Mouse (Mus musculus) kidney, adult 11 months (tissue): ENCODE data around the gene Gm49711.

Experiments used
- DNase-seq: peaks from one replicate; pipeline ENCODE4 v3.0.0; 2022

The Gm49711 gene

DNA sequence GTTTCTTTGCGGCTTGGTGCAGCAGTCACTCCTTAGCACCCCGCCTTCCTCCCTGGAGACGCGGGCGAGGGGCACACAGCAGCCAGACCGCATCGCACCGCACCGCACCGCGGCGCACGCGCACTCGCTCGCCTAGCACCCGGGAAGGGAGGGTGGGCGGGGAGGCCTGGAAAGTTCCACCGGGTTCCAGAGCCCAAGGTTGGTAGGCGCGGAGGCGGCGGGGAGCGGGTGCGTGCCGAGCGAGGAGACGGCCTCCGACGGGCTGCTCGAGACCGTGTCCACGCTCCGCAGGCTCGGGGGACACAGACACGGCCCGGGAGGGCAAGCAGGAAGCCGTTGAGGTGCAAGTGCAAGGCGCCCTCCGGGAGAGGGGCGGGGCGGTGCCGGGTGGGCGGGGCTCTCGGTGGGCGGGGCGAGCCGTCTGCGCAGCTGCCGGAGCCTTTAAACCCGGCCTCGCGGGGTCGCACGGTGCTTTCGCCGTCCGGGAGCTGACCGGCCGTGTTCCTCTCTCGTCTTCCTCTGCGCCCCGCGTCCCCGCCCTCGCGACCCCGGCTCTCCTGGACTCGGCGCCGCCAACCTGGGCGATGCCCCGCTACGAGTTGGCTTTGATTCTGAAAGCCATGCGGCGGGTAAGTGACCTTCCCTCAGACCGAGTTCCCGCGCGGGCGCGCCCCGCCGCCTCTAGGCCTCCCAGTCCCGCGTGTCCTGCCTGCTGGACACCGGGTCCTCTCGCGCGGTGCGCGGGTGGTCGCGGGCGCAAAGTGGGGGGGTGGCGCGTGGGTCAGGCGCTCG is at the start of gene Gm49711, which contains the start of the genes Mrps6 and Slc5a3:
Gene Gm49711, plus strand, starts transcription at position 465 of the 792 bp plus-strand sequence.
Gene Mrps6, plus strand, starts transcription at position 419 of the 792 bp plus-strand sequence.
Gene Slc5a3, plus strand, starts transcription at position 471 of the 792 bp plus-strand sequence.
- peak; percentile 88 for DNase-seq

DNA sequence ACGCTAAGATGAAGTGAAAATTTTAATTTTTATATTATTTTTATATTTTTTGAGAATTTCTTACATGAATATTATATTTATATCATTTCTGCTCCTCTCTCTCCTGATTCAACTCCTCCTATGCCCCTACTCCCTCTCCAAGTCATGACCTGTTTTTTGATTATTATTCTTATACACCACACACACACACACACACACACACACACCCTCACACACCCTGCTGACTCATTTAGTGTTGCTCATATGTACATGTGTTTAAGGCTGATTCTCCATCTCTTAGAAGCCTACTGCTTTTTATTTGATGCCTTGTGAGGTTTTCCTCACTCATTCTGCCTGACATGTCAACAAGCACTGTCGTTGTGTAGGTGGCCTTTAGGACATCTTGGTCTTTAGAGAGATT is 48.5 kb upstream of the Gm49711 start:
- DNase-seq: no peak

- DNase-seq: no peak
Measured at GRCm38 (mm10) chr16:92016792-92017191, 41.3 kb upstream of the Gm49711 start.

DNA sequence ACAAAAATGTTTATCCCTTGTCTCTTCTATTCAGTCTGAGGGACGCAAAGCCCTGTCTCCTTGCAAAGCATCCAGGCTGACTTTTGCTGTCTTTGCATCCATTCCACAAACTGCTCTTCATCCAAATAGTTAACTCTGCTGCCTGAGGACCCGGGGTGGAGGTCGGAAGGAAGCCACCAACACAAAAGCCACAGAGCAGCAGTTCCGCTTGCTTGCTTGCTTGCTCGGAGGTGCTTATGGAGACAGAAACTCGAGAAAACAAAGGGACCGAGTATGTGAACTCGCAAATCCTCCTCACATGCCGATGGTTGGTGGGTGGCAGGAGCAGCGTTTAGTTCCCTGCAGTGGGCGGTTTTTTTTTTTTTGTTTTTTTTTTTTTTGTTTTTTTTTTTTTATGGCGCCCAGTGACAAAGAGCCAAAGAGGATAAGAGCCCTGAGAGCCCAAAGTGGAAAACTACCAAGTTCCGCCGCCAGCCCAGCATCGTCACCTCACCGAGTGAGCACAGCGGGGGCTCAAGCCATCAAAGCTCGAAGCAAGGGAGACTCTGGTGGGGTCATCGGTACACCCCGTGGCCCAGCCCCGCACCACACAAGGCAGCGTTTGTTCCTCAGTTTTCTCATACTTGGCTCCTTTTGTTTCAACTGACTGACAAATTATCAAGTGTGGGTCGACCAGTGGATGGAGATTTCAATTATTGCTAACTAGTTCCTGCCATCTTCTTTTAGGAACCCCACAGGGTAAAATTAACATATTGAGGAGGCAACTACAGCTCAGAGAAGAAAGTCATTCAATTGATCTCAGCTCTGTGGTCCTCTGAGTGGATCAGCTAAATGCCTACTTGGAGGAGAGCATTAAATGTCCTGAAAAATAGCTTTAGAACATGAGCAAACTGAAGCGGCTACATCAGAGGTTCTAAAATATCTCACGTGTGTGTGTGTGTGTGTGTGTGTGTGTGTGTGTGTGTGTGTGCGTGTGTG is 38.7 kb upstream of the Gm49711 start:
- peak; percentile 40 for DNase-seq

DNA sequence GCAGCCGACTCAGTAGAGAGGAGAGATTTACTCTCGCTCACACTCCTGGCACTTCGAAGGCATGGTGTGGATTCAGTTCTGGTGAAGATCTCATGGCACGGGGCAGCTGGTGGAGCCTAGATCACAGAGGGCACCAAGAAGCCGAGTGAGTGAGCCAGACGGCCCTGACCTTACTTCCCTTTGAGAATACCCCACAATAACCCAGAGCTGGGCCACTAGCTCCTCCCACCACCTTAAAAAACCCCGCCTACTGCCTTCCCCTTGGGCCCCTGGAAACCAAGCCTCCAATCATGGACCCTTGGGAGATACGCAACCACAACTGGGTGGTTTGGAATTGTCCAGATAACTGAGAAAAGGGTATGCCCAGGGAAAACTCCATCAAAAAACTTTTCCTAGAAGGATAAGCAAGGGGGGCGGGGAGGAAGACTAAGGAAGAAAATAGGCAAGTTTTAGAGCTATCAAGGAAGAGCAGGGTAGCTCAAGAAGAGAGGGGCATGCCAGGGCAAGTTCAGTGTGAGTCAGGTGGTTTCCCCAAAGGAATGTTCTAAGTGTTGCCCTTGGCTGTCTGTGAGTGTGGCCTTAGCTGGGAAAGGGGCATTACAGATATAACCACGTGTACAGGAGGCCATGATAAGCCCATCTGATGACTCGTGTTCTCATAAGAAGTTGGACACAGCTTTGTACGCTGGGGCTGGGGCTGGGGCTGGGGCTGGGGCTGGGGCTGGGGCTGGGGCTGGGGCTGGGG is 36.3 kb upstream of the Gm49711 start:
- DNase-seq: no peak

- no peak for DNase-seq
Measured at GRCm38 (mm10) chr16:92022494-92023283, 35.4 kb upstream of the Gm49711 start.

DNA sequence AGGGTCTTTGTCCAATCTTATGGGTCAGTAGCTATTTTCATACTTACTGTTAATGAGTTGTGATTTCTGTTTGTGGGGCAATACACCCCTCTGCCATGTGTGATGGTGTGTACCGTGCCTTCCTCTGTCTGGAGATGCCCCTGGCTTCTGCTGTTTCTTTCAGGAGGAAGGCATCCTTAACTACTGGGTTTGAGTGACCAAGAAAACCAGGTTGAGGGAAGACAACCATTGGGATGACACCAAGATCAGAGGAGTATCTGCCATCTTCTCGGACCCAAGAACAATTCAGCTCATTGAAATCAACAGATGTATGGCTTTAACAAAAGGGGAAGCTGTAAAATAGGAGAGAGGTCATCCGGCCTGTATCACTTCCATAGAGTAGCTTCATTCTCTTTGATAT is 24.8 kb upstream of the Gm49711 start:
- DNase-seq: no peak

DNA sequence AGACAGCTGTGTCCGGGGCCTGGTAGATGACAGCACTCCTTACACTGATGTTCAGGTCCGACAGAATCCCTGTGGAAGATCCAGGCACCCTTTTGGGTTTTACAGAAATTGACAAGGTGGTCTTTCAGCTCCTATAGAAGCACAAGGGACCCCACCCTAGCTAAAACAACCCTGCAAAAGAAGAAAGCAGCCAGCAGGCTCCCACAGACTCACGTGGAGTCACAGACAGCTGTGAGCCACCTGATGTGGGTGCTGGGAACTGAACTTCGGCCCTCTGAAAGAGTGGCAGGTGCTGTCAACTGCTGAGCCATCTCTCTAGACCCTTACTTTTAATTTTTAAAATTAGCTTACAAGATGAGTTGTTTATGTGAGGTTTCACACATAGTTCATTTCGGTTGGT is 23.4 kb upstream of the Gm49711 start:
- DNase-seq: no peak

DNA sequence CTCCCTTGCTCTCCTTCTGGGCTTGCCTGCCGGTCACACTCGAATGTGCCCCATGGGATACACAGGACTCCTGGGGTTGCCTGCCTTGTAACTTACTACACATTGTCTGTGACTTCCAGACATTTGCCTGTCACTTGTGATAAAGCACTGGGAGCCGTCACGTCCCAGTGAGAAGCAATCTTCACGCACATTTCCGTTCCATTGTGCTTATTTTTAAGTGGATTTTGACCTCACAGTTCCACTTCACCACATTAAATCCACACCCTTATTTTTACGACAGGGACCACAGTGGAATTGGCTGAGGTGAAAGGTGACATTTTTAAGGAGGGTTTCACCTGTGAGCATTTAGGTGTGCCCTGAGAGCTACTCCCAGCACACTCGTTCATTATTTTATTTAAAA is 21.4 kb upstream of the Gm49711 start:
- no peak for DNase-seq

GRCm38 (mm10) chr16:92037891-92038607 is 20.1 kb upstream of the Gm49711 start:
- DNase-seq: peak; percentile 60

DNA sequence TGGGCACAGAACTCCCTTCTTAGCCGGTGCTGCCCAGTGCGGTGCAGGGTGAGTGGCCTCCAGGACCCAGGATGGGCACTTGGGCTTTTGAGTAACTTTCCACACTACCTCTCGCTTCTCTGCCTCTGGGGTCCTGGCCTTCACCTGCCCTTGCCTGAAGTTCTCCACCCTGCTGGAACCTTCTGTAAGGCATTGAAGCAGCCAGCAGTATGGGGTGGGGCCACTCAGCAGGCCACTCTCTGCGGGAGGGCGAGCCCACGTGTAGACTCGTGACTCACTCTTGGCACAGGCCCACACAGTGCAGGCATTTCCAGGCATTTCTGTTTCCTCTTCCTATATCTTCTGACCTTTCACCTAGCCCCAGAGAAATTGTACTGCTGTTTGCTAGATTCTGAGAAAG is 18.7 kb upstream of the Gm49711 start:
- peak; percentile 71 for DNase-seq

DNA sequence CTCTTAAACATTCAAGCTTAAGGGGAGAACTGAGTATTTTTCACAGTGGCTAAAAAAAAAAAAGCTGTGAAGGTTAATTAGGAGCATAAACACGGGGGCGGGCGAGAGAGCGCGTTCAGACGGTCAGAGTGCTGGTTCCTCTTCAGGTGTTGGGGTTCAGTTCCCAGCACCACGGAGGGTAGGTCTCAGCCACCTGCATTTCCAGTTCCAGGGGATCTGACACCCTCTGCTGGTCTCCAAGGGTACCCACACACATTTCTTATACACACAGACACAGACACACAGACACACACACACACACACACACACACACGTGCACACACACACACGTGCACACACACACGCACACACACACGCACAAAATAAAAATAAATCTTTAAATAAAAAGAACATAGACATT is 18.1 kb upstream of the Gm49711 start:
- DNase-seq: no peak

DNA sequence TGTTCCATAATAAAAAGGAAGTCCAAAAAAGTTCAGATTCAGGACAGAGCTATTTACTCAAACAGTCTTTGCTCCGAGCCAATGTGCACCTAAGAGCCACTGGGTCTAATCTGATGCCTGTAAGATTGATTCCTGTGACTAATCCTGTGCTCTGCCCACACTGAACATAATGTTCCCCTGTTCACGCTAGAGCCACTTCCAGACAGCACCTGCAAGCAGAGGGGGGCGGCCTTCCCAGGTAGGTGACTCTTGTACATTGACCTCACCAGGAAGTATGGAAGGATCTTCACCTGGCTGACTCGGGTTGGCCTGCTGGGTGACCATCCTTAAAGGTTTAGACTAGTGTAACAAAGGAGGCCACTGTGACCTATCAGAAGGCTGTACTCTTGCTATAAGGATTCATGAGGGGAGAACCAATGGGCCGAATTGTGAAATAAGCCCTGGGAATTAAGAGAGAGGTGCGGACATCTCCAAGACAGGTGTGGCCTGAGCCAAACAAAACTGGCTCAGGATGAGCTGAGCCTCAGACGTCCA is 6.3 kb upstream of the Gm49711 start:
- no peak for DNase-seq

- no peak for DNase-seq
Measured at GRCm38 (mm10) chr16:92052569-92052968, 5.5 kb upstream of the Gm49711 start.

- DNase-seq: no peak
Measured at GRCm38 (mm10) chr16:92056711-92057110, 1.4 kb upstream of the Gm49711 start.

GRCm38 (mm10) chr16:92057456-92057851 is 662 bp upstream of the Gm49711 start:
- no peak for DNase-seq

DNA sequence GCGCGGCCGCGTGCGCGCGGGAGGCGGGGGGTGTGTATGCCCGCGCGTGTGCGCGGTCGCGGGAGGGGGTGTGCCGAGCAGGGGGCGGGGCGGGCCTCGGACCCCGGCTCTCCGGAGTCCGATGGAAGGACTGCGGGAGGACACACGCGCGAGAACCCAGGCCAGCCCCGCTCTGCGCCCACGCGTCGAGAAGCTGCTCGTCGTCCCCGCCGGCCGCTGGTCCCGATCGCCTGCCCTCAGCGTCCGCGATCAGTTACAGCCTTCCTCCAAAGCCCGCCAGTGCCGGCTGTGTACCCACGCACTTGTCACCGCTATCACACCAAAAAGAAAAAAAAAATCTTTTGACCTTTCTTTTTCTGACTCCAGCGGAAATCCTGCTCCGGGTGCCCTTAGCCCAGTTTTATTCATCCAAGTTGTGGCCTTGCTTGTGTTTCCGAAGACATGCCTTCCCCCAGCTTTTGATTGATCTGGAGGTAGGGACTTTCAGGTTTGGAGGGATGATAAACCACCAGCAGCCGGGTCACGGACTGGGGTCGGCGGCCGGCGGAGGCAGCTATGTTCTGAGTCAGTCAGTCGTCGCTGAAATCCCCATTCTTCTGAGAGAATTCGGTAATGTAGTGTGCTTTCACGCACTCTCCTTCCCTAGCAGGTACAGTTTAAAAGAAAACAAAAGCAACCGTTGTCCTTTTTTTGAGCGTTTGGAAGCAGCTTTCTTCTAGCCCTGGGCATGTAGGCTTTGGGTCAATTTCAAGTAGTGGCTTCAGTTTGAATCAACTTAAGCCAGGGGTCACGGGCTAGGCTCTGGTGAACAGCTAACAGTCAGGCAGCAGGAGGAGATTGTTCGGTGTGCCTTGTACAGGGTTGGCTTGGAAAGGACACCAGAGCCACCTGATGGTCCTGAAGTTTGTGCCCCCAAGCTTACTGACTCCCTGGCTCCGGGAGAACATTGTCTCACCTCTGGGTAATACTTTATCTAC is 816 bp downstream of the Gm49711 start:
- DNase-seq: no peak

- DNase-seq: no peak
Measured at GRCm38 (mm10) chr16:92060213-92060612, 2.1 kb downstream of the Gm49711 start.

- DNase-seq: no peak
Measured at GRCm38 (mm10) chr16:92061586-92061985, 3.5 kb downstream of the Gm49711 start.

GRCm38 (mm10) chr16:92062832-92063231 is 4.7 kb downstream of the Gm49711 start:
- DNase-seq: no peak
